Mouse (Mus musculus): ENCODE measurements at regions not wholly inside any gene's neighbourhood (a gene's known extent, or its start where the extent isn't known, plus 50 kb on each side); places are given as distances from the start of the nearest gene placed in this dataset.
"Not testable (repeated sequence)": the region's sequence is repeated elsewhere in the genome, so short reads cannot be mapped to it uniquely, and the experiment has no call there.

GRCm38 (mm10) chr8:78077122-78077521 lies 136.0 kb upstream of the Ttc29 start:
- no peak for DNase-seq

- DNase-seq, result not testable (repeated sequence)
These were observed 131.7 kb upstream of the Ttc29 start for GRCm38 (mm10) chr8:78081395-78081794.

- no peak for DNase-seq
These were observed 130.1 kb upstream of the Ttc29 start for GRCm38 (mm10) chr8:78083012-78083411.

- no peak for DNase-seq
These were observed 126.7 kb upstream of the Ttc29 start for GRCm38 (mm10) chr8:78086361-78086760.

GRCm38 (mm10) chr8:78090382-78091122 lies 122.5 kb upstream of the Ttc29 start:
- DNase-seq, result no peak

- DNase-seq, result no peak
These were observed 116.7 kb upstream of the Ttc29 start for GRCm38 (mm10) chr8:78096383-78096782.

- DNase-seq, result peak; percentile 27
These were observed 114.8 kb upstream of the Ttc29 start for GRCm38 (mm10) chr8:78098191-78098745.

GRCm38 (mm10) chr8:78099091-78099490 lies 114.0 kb upstream of the Ttc29 start:
- no peak for DNase-seq

GRCm38 (mm10) chr8:78107339-78107738 lies 105.8 kb upstream of the Ttc29 start:
- no peak for DNase-seq

- no peak for DNase-seq
These were observed 103.0 kb upstream of the Ttc29 start for GRCm38 (mm10) chr8:78110003-78110649.

GRCm38 (mm10) chr8:78113105-78113504 lies 100.0 kb upstream of the Ttc29 start:
- peak; percentile 10 for DNase-seq

GRCm38 (mm10) chr8:78114512-78114911 lies 98.6 kb upstream of the Ttc29 start:
- no peak for DNase-seq

- no peak for DNase-seq
These were observed 95.9 kb upstream of the Ttc29 start for GRCm38 (mm10) chr8:78117191-78117590.

GRCm38 (mm10) chr8:78118493-78118892 lies 94.6 kb upstream of the Ttc29 start:
- no peak for DNase-seq

GRCm38 (mm10) chr8:78119682-78120081 lies 93.4 kb upstream of the Ttc29 start:
- no peak for DNase-seq

GRCm38 (mm10) chr8:78124248-78124647 lies 88.8 kb upstream of the Ttc29 start:
- peak; percentile 55 for DNase-seq

GRCm38 (mm10) chr8:78127852-78128251 lies 85.2 kb upstream of the Ttc29 start:
- DNase-seq, result peak; percentile 66

GRCm38 (mm10) chr8:78129061-78129460 lies 84.0 kb upstream of the Ttc29 start:
- no peak for DNase-seq

- DNase-seq, result not testable (repeated sequence)
These were observed 73.6 kb upstream of the Ttc29 start for GRCm38 (mm10) chr8:78139514-78139913.

- DNase-seq, result no peak
These were observed 65.9 kb upstream of the Ttc29 start for GRCm38 (mm10) chr8:78147170-78147569.

- no peak for DNase-seq
These were observed 65.1 kb upstream of the Ttc29 start for GRCm38 (mm10) chr8:78148006-78148405.

- DNase-seq, result no peak
These were observed 58.2 kb upstream of the Ttc29 start for GRCm38 (mm10) chr8:78154873-78155272.

- no peak for DNase-seq
These were observed 51.1 kb upstream of the Ttc29 start for GRCm38 (mm10) chr8:78162046-78162445.

Data from embryo, embryonic 11 days (tissue).